Mouse (Mus musculus) CH12.LX (cell line): ENCODE results near the gene Timp1. TPM values are rescaled to one million over a fixed set of nuclear protein-coding genes. Genes with fewer than 3 reads are reported as not detected.

Experiments
- DNase-seq: peaks from one replicate; pipeline ENCODE4 v3.0.0-alpha.2; 2013; ENCODE audit errors: extremely low read depth
- H3K27ac ChIP-seq: 2 replicates; pipeline ENCODE4 v1.5.1; 2012; ENCODE audit warnings: low read depth, mild to moderate bottlenecking, control low read depth, moderate library complexity; ENCODE audit not compliant: insufficient read depth
- H3K27me3 ChIP-seq: replicated peaks from 2 replicates; pipeline ENCODE3; 2012; ENCODE audit warnings: inconsistent platforms
- H3K36me3 ChIP-seq, 2 experiments: replicated peaks in 1 of 2; 2 replicates each; pipeline versions ENCODE3 to v1.6.1; 2012; ENCODE audit warnings: inconsistent platforms in 1 of 2, low read length in 1 of 2, mild to moderate bottlenecking in 1 of 2, mixed read lengths in 1 of 2, moderate library complexity in 1 of 2; ENCODE audit not compliant: control insufficient read depth in 1 of 2, insufficient read depth in 1 of 2
- H3K4me1 ChIP-seq, 2 experiments: 2 replicates each; pipeline ENCODE4 v1.6.1; 2012; ENCODE audit warnings: inconsistent platforms in 1 of 2, moderate library complexity in 1 of 2; ENCODE audit not compliant: insufficient read depth in 2 of 2, control insufficient read depth in 1 of 2
- H3K4me2 ChIP-seq: 2 replicates; pipeline ENCODE4 v1.6.1; 2012; ENCODE audit warnings: low read depth, mild to moderate bottlenecking, control low read depth; ENCODE audit not compliant: poor library complexity, insufficient read depth, severe bottlenecking
- H3K4me3 ChIP-seq, 3 experiments: fragments of 150-350 bp in 1 of 3; sonication (generic) in 1 of 3; replicated peaks in 1 of 3; 2 replicates each; pipeline versions ENCODE3 to v1.5.1; 2011 to 2012; ENCODE audit warnings: low read depth in 2 of 3, low read length in 2 of 3, mild to moderate bottlenecking in 2 of 3, moderate library complexity in 2 of 3, control low read depth in 1 of 3, improper control_type of control experiment in 1 of 3, inconsistent platforms in 1 of 3, mixed read lengths in 1 of 3; ENCODE audit not compliant: poor library complexity in 1 of 3
- H3K79me2 ChIP-seq: replicated peaks from 2 replicates; pipeline ENCODE4 v1.6.1; 2012; ENCODE audit warnings: mild to moderate bottlenecking, moderate library complexity; ENCODE audit not compliant: control insufficient read depth, poor library complexity, insufficient read depth, severe bottlenecking; ENCODE audit errors: extremely low read depth
- H3K9ac ChIP-seq: 2 replicates; pipeline ENCODE4 v1.6.1; 2012; ENCODE audit warnings: low read depth, mild to moderate bottlenecking, control low read depth, moderate library complexity; ENCODE audit not compliant: insufficient read depth
- H3K9me3 ChIP-seq: replicated peaks from 2 replicates; pipeline ENCODE3; 2012; ENCODE audit warnings: low read length, inconsistent platforms, mixed read lengths
- CHD1 ChIP-seq: IDR thresholded peaks from 2 replicates; pipeline ENCODE4 v1.6.1; 2012; ENCODE audit warnings: low read depth, low read length, improper control_type of control experiment, inconsistent platforms
- CHD2 ChIP-seq: IDR thresholded peaks from 2 replicates; pipeline ENCODE4 v1.6.1; 2011; ENCODE audit warnings: low read length, improper control_type of control experiment
- CTCF ChIP-seq, 2 experiments: IDR thresholded peaks in 1 of 2; conservative IDR thresholded peaks in 1 of 2; 2 replicates each; pipeline ENCODE4 v1.5.1; 2011 to 2012; ENCODE audit warnings: low read depth in 2 of 2, low read length in 2 of 2, improper control_type of control experiment in 1 of 2, inconsistent platforms in 1 of 2, mild to moderate bottlenecking in 1 of 2, moderate library complexity in 1 of 2
- EP300 ChIP-seq: IDR thresholded peaks from 2 replicates; pipeline ENCODE4 v1.6.1; 2011; ENCODE audit warnings: low read length, improper control_type of control experiment
- GABPA ChIP-seq: IDR thresholded peaks from 2 replicates; pipeline ENCODE4 v1.6.1; 2012; ENCODE audit warnings: low read depth, low read length, improper control_type of control experiment, inconsistent platforms; ENCODE audit not compliant: insufficient replicate concordance
- HCFC1 ChIP-seq: IDR thresholded peaks from 2 replicates; pipeline ENCODE4 v1.6.1; 2012; ENCODE audit warnings: low read depth, mild to moderate bottlenecking, inconsistent platforms, low read length, improper control_type of control experiment
- IRF4 ChIP-seq: IDR thresholded peaks from 2 replicates; pipeline ENCODE4 v1.6.1; 2014; ENCODE audit warnings: low read depth, mild to moderate bottlenecking, inconsistent platforms, low read length, improper control_type of control experiment
- JUN ChIP-seq: IDR thresholded peaks from 2 replicates; pipeline ENCODE4 v1.6.1; 2011; ENCODE audit warnings: low read depth, mild to moderate bottlenecking, low read length, improper control_type of control experiment, moderate library complexity; ENCODE audit not compliant: insufficient read depth
- MAZ ChIP-seq: IDR thresholded peaks from 2 replicates; pipeline ENCODE4 v1.6.1; 2012; ENCODE audit warnings: low read depth, mild to moderate bottlenecking, inconsistent platforms, low read length, improper control_type of control experiment, moderate library complexity
- MEF2A ChIP-seq: IDR thresholded peaks from 2 replicates; pipeline ENCODE4 v1.6.1; 2014; ENCODE audit warnings: low read depth, mild to moderate bottlenecking, inconsistent platforms, low read length, improper control_type of control experiment, borderline replicate concordance
- MYC ChIP-seq: IDR thresholded peaks from 2 replicates; pipeline ENCODE4 v1.6.1; 2011; ENCODE audit warnings: low read depth, mild to moderate bottlenecking, improper control_type of control experiment, low read length
- NELFE ChIP-seq: IDR thresholded peaks from 2 replicates; pipeline ENCODE4 v1.6.1; 2011; ENCODE audit warnings: low read depth, low read length, improper control_type of control experiment
- NRF1 ChIP-seq: IDR thresholded peaks from 2 replicates; pipeline ENCODE4 v1.6.1; 2014; ENCODE audit warnings: low read depth, mild to moderate bottlenecking, inconsistent platforms, low read length, improper control_type of control experiment, moderate library complexity
- PAX5 ChIP-seq: IDR thresholded peaks from 2 replicates; pipeline ENCODE4 v1.6.1; 2012; ENCODE audit warnings: low read length, inconsistent platforms, mixed read lengths
- POLR2A ChIP-seq: IDR thresholded peaks from 2 replicates; pipeline ENCODE4 v1.6.1; 2011; ENCODE audit warnings: low read depth, mild to moderate bottlenecking, improper control_type of control experiment, low read length
- POLR2AphosphoS2 ChIP-seq: IDR thresholded peaks from 2 replicates; pipeline ENCODE4 v1.6.1; 2011; ENCODE audit warnings: low read depth, low read length, improper control_type of control experiment
- SMC3 ChIP-seq: IDR thresholded peaks from 2 replicates; pipeline ENCODE4 v1.6.1; 2011; ENCODE audit warnings: low read depth, low read length, improper control_type of control experiment
- TBP ChIP-seq: conservative IDR thresholded peaks from 2 replicates; pipeline ENCODE4 v1.6.1; 2011; ENCODE audit warnings: low read depth, low read length, improper control_type of control experiment
- TCF12 ChIP-seq: IDR thresholded peaks from 2 replicates; pipeline ENCODE4 v1.6.1; 2014; ENCODE audit warnings: low read depth, mild to moderate bottlenecking, inconsistent platforms, low read length, improper control_type of control experiment
- UBTF ChIP-seq: IDR thresholded peaks from 2 replicates; pipeline ENCODE4 v1.6.1; 2012; ENCODE audit warnings: low read depth, mild to moderate bottlenecking, inconsistent platforms, low read length, improper control_type of control experiment, moderate library complexity
- USF2 ChIP-seq: conservative IDR thresholded peaks from 2 replicates; pipeline ENCODE4 v1.6.1; 2011; ENCODE audit warnings: low read depth, low read length, improper control_type of control experiment
- ZMIZ1 ChIP-seq: IDR thresholded peaks from 2 replicates; pipeline ENCODE4 v1.6.1; 2012; ENCODE audit warnings: low read depth, mild to moderate bottlenecking, inconsistent platforms, low read length, improper control_type of control experiment
- ZNF384 ChIP-seq: IDR thresholded peaks from 2 replicates; pipeline ENCODE4 v1.6.1; 2012; ENCODE audit warnings: low read depth, low read length, improper control_type of control experiment, inconsistent platforms
- dilution Hi-C: fragments of 300-500 bp; cut with MboI; formaldehyde crosslinking; loops from 2 replicates; pipeline ENCODE4 v1.14.3; 2020; ENCODE audit warnings: low sequenced_read_pairs; ENCODE audit not compliant: extremely low pct_unique_long_range_greater_than_20kb, extremely low pct_ligation_motif_present
- in situ Hi-C: fragments of 300-500 bp; cut with MboI; formaldehyde crosslinking; loops from 3 replicates; pipeline ENCODE4 v1.14.3; 2019; ENCODE audit warnings: low sequenced_read_pairs, low pct_ligation_motif_present, low pct_unique_long_range_greater_than_20kb, mixed read lengths
- polyA plus RNA-seq: library from polyadenylated mRNA; unstranded; fragments of >175 nt; gene quantifications from 2 replicates; pipeline ENCODE4 v1.2.1, GENCODE M21; 2012; ENCODE audit warnings: low read depth; ENCODE audit not compliant: insufficient read length
- total RNA-seq, 2 experiments: library from RNA; depleted of rRNA; stranded (reverse); fragments of 300-350 nt in 1 of 2; fragments of >200 nt in 1 of 2; gene quantifications; 2 replicates each; pipeline ENCODE4 v1.2.3; 2012 to 2014

The Timp1 gene
- total and polyA plus RNA-seq, 3 experiments = 0.13 to 0.36 TPM; not detected in 1

DNA sequence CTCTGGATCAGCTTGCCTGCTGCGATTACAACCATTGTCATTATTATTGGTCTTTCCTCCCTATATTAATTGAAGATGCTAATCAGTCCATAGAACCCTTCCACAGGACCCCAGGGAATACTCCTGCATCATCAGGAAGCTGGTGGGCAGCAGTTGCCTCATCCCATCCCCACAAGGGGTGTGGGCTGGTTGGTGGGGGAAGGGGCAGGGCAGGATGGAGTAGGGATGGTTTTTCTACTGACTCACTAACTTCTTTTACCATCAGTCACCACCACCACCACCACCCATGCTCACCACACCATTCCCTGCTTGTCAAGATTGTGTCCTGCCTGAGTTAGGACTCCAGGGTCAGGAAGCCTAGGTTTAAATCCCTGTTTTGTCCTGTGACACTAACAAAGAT lies 763 bp upstream of the Timp1 start:
- TF ChIP-seq JUN = no peak
- TF ChIP-seq UBTF = no peak
- TF ChIP-seq TCF12 = no peak
- TF ChIP-seq EP300 = no peak
- no peak for TF ChIP-seq ZNF384
- no peak for TF ChIP-seq SMC3
- no peak for TF ChIP-seq NRF1
- no peak for TF ChIP-seq PAX5
- TF ChIP-seq CHD1 = no peak
- no peak for TF ChIP-seq ZMIZ1
- no peak for TF ChIP-seq TBP
- TF ChIP-seq CTCF (conservative IDR thresholded peaks at IDR 0.05 in 1 of 2, IDR thresholded peaks at IDR 0.05 in 1 of 2; ENCODE audit: low read depth in 2 of 2, low read length in 2 of 2) = no peak
- no peak for TF ChIP-seq CHD2
- TF ChIP-seq NELFE = no peak
- no peak for TF ChIP-seq IRF4
- no peak for TF ChIP-seq MYC
- no peak for TF ChIP-seq MAZ
- no peak for TF ChIP-seq POLR2A
- H3K4me1 ChIP-seq = no peaks in the 10 kb centered on the region
- H3K9ac ChIP-seq = no peak overlapping the region
- no peaks in the 10 kb centered on the region for H3K9me3 ChIP-seq
- H3K27me3 ChIP-seq = no peaks in the 10 kb centered on the region
- H3K79me2 ChIP-seq = no peaks in the 10 kb centered on the region
- dilution Hi-C loops (no loop called here), in situ Hi-C loops (no loop called here)
- no peak overlapping the region for H3K27ac ChIP-seq
- DNase-seq = no peak
- H3K36me3 ChIP-seq = peaks cover 0 to 2% of the 10 kb centered on the region in 2 experiments
- no peak overlapping the region for H3K4me2 ChIP-seq
- H3K4me3 ChIP-seq = no peak overlapping the region

- no peaks in the 10 kb centered on the region for H3K27me3 ChIP-seq
- dilution Hi-C loops (no loop called here), in situ Hi-C loops (no loop called here)
- H3K27ac ChIP-seq = no peak overlapping the region
- DNase-seq = no peak
- no peaks in the 10 kb centered on the region for H3K4me1 ChIP-seq
- no peaks in the 10 kb centered on the region for H3K36me3 ChIP-seq
- TF ChIP-seq GABPA (no peak), MYC (no peak), TCF12 (no peak), NRF1 (no peak), MEF2A (no peak), CHD1 (no peak), HCFC1 (no peak), POLR2AphosphoS2 (no peak), USF2 (no peak)
- H3K9me3 ChIP-seq = no peaks in the 10 kb centered on the region
- no peak overlapping the region for H3K4me3 ChIP-seq
- H3K4me2 ChIP-seq = no peak overlapping the region
- H3K79me2 ChIP-seq = no peaks in the 10 kb centered on the region
- H3K9ac ChIP-seq = no peak overlapping the region
Observed at GRCm38 (mm10) chrX:20872928-20873500, 3.0 kb downstream of the Timp1 start.
